Mouse (Mus musculus) limb, embryonic 13.5 days (tissue): Measurements from ENCODE around the gene 4933425L06Rik. TPM values are rescaled to one million over a fixed set of nuclear protein-coding genes. Genes with fewer than 3 reads are reported as not detected.

Source experiments
- ATAC-seq: fragments of 200-750 bp; cut with Nextera tagmentation; 2 replicates; pipeline ENCODE4 v1.8.0; 2017; ENCODE audit warnings: low read depth, moderate number of reproducible peaks, moderate TSS enrichment; ENCODE audit not compliant: low FRiP score
- H3K27ac ChIP-seq: fragments of 300-500 bp; sonication (generic); 2 replicates; pipeline ENCODE4 v1.5.1; 2015; ENCODE audit warnings: inconsistent platforms, mild to moderate bottlenecking, moderate library complexity
- H3K27me3 ChIP-seq: fragments of 300-500 bp; sonication (generic); 2 replicates; pipeline ENCODE4 v1.6.1; 2015; ENCODE audit warnings: mild to moderate bottlenecking, inconsistent platforms
- H3K36me3 ChIP-seq: fragments of 300-500 bp; sonication (generic); 2 replicates; pipeline ENCODE4 v1.6.1; 2015; ENCODE audit warnings: inconsistent platforms, mild to moderate bottlenecking, moderate library complexity
- H3K4me1 ChIP-seq: fragments of 300-500 bp; sonication (generic); 2 replicates; pipeline ENCODE4 v1.6.1; 2015; ENCODE audit warnings: inconsistent platforms
- H3K4me2 ChIP-seq: fragments of 300-500 bp; sonication (generic); replicated peaks from 2 replicates; pipeline ENCODE4 v1.6.1; 2015; ENCODE audit warnings: inconsistent platforms, mild to moderate bottlenecking, moderate library complexity
- H3K4me3 ChIP-seq: fragments of 300-500 bp; sonication (generic); 2 replicates; pipeline ENCODE4 v1.5.1; 2015; ENCODE audit warnings: moderate library complexity, mild to moderate bottlenecking, inconsistent platforms
- H3K9ac ChIP-seq: fragments of 300-500 bp; sonication (generic); 2 replicates; pipeline ENCODE4 v1.6.1; 2015; ENCODE audit warnings: mild to moderate bottlenecking, inconsistent platforms
- H3K9me3 ChIP-seq: fragments of 300-500 bp; sonication (generic); 2 replicates; pipeline ENCODE4 v1.6.1; 2016; ENCODE audit warnings: inconsistent platforms
- WGBS: fragments of 180-500 bp; shearing (Covaris S2); methylation state at CpG from one replicate; pipeline ENCODE4 v1.1.7; 2015; 5-methylcytosine and 5-hydroxymethylcytosine counted together
- polyA plus RNA-seq: library from polyadenylated mRNA; unstranded; fragments of >200 nt; fragmentation: Nextera tagmentation; extraction: Ambion mirVana; gene quantifications from 2 replicates; pipeline ENCODE4 v1.2.1, GENCODE M21; 2015

The 4933425L06Rik gene
- polyA plus RNA-seq, 1 experiment from 2014 or later = not detected

DNA sequence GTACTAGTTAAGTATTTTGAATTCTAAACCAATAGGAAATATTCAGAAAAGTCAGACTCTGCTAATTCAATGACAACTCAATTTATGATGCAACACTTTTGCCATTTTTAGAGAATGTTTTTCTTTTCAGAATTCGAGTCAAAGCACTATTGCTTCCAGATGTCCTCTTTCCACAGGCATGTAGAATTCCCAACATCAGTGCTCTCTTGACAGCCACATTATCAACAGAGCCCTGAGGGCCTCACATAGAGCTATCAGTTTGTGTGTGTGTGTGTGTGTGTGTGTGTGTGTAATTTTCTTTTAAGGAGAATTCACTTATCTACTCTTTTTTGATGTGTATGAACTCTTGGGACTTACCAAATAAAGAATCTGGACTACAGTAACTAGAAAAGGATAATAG, 64.9 kb downstream of the 4933425L06Rik start:
- no peaks in the 10 kb centered on the region for H3K9me3 ChIP-seq
- 11% methylated on average over 1 of the region's 1 CpGs for WGBS
- no peaks in the 10 kb centered on the region for H3K36me3 ChIP-seq
- no peak overlapping the region for H3K9ac ChIP-seq
- H3K4me3 ChIP-seq = no peak overlapping the region
- no peaks in the 10 kb centered on the region for H3K27me3 ChIP-seq
- H3K4me2 ChIP-seq = no peak overlapping the region
- H3K4me1 ChIP-seq = 0 out of 2 replicates have a peak, but pooled peaks cover 5% of the 10 kb centered on the region
- ATAC-seq = 0 out of 2 replicates have a peak, but pooled peaks have one; percentile 21
- no peak overlapping the region for H3K27ac ChIP-seq

DNA sequence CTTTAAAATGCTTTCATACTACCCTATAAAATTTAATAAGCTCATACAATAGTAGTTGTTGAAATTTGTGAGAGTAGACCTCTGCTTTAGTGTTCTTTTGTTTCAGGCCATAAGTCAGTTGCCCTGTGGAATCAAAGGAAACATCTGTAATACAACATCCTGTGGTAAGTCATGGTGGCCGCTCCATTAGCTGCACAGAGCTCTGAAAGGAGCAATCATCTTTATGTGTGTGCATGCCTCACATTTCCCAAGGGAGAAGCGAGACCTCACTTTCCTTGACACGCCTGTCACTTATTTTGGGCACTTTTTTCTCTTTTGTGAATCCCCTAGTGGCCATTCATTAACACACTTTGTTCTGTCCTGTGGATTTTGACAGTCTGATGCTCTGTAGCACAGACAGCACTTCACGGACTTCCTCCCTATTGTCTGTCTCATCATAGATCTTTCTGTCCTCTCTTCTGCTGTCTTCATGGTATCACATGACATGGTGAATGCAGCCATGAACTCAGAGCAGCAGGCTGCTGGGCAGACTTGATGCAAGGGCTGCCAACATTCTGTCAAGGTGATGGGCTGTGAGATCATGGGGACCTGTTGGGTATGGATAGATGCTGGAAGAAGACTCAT, 66.0 kb downstream of the 4933425L06Rik start:
- no peaks in the 10 kb centered on the region for H3K36me3 ChIP-seq
- 50% methylated on average over 4 of the region's 4 CpGs for WGBS

GRCm38 (mm10) chr13:105150006-105150405, 68.1 kb downstream of the 4933425L06Rik start:
- no peak overlapping the region for H3K9ac ChIP-seq
- H3K4me1 ChIP-seq = 0 out of 2 replicates have a peak, but pooled peaks cover 5% of the 10 kb centered on the region
- H3K27me3 ChIP-seq = no peaks in the 10 kb centered on the region
- no peaks in the 10 kb centered on the region for H3K36me3 ChIP-seq
- H3K4me2 ChIP-seq = no peak overlapping the region
- ATAC-seq = no peak
- WGBS = 78% methylated on average over 3 of the region's 3 CpGs
- no peak overlapping the region for H3K4me3 ChIP-seq
- no peaks in the 10 kb centered on the region for H3K9me3 ChIP-seq
- H3K27ac ChIP-seq = no peak overlapping the region

More for the DNA sequence above, 66.0 kb downstream of the 4933425L06Rik start:
- no peak overlapping the region for H3K9ac ChIP-seq
- H3K27ac ChIP-seq = no peak overlapping the region
- 0 out of 2 replicates have a peak, but pooled peaks cover 5% of the 10 kb centered on the region for H3K4me1 ChIP-seq
- no peaks in the 10 kb centered on the region for H3K27me3 ChIP-seq
- H3K4me2 ChIP-seq = no peak overlapping the region
- no peak for ATAC-seq
- no peaks in the 10 kb centered on the region for H3K9me3 ChIP-seq
- no peak overlapping the region for H3K4me3 ChIP-seq

DNA sequence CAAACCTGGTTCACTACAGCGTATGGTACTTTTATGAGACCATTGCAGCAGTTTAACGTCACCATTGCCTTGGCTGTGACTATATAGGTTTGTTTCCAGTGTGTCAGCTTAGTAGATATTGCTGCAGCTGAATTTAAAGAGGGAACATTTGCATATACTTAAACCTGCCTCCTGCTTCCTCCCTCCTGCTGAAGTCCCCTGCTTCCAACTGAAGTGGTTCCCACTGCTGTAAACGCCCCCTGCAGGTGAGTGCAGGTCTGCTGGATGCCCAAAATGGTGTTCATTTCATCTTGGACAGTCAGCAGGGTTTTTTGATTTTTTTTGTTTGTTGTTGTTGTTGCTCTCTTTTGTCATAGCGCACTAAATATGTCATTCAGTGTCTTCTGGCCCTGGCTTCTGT, 72.0 kb downstream of the 4933425L06Rik start:
- H3K27ac ChIP-seq = no peak overlapping the region
- WGBS = 48% methylated on average over 4 of the region's 4 CpGs
- H3K4me1 ChIP-seq = no peaks in the 10 kb centered on the region
- H3K9me3 ChIP-seq = no peaks in the 10 kb centered on the region
- H3K36me3 ChIP-seq = no peaks in the 10 kb centered on the region
- no peaks in the 10 kb centered on the region for H3K27me3 ChIP-seq
- ATAC-seq = no peak
- H3K4me3 ChIP-seq = no peak overlapping the region
- H3K9ac ChIP-seq = no peak overlapping the region
- no peak overlapping the region for H3K4me2 ChIP-seq

DNA sequence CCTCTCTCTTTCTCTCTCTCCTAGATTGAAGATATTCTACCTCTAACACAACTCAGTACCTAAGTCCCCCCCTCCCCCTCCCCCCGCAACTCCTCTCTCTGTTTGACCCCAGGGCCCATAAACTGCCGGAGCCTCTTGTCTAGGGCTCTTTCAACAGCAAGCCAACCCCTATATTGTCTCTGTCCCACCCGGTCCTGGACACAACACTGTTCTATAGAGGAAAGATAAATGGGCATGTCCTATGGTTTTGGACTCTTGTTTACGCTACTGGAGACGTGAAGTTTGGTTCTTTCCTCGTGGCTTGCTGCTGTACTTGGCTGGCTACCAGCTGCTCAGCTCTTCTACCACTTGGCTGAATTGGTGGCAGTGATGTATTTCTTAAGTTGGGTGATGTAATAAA, 83.5 kb downstream of the 4933425L06Rik start:
- ATAC-seq = no peak
- no peaks in the 10 kb centered on the region for H3K9me3 ChIP-seq
- H3K4me1 ChIP-seq = no peaks in the 10 kb centered on the region
- WGBS = 85% methylated on average over 6 of the region's 6 CpGs
- H3K4me3 ChIP-seq = no peak overlapping the region
- no peak overlapping the region for H3K9ac ChIP-seq
- H3K4me2 ChIP-seq = no peak overlapping the region
- no peaks in the 10 kb centered on the region for H3K27me3 ChIP-seq
- no peak overlapping the region for H3K27ac ChIP-seq
- no peaks in the 10 kb centered on the region for H3K36me3 ChIP-seq

Other genes starting within 250 kb of the 4933425L06Rik start
- 0.41 and 0.69 TPM in 2 replicates for gene Shisal2b, start 218.2 kb upstream of the 4933425L06Rik start, polyA plus RNA-seq
- gene Rgs7bp, start 27.2 kb upstream of the 4933425L06Rik start, polyA plus RNA-seq = 2.0 and 2.1 TPM in 2 replicates
- 10.1 and 10.3 TPM in 2 replicates for gene Rnf180, start 212.7 kb downstream of the 4933425L06Rik start, polyA plus RNA-seq